Mouse (Mus musculus) erythroblast, embryonic 14.5 days (primary cell): ENCODE measurements around the gene Rdh12.

Experiments
- GATA1 ChIP-seq: IDR thresholded peaks from 2 replicates; pipeline ENCODE4 v1.6.1; 2012; ENCODE audit warnings: low read length, inconsistent platforms, mixed read lengths
- TAL1 ChIP-seq: IDR thresholded peaks from 3 replicates; pipeline ENCODE4 v1.6.1; 2012; ENCODE audit warnings: low read length, inconsistent platforms, mixed read lengths

- TF ChIP-seq GATA1: no peak
- no peak for TF ChIP-seq TAL1
Measured at GRCm38 (mm10) chr12:79248110-79248509, 39.4 kb downstream of the Rdh12 start.
